Mouse (Mus musculus): ENCODE results near the gene Gm6899.

GRCm38 (mm10) chr11:26551551-26551950 lies 41.5 kb upstream of the Gm6899 start:
- no peak for TF ChIP-seq CTCF (IDR thresholded peaks at IDR 0.05; ENCODE audit: control insufficient read depth, insufficient read depth, insufficient replicate concordance, low read depth, low read length)
- TF ChIP-seq POLR2A (IDR thresholded peaks at IDR 0.05; ENCODE audit: control insufficient read depth, low read depth, low read length): no peak

Measured in testis, adult 2 months (tissue).